Mouse (Mus musculus) heart, adult 9 months (tissue): ENCODE data around the gene Uba2.
"Not testable (repeated sequence)": the region's sequence is repeated elsewhere in the genome, so short reads cannot be mapped to it uniquely, and the experiment has no call there.

Source experiments
- DNase-seq, 2 experiments: peaks; one replicate each; pipeline ENCODE4 v3.0.0; 2022; ENCODE audit warnings: low spot score in 2 of 2

The Uba2 gene

GRCm38 (mm10) chr7:34166850-34167249, 2.5 kb downstream of the Uba2 start:
- DNase-seq = no peak

DNA sequence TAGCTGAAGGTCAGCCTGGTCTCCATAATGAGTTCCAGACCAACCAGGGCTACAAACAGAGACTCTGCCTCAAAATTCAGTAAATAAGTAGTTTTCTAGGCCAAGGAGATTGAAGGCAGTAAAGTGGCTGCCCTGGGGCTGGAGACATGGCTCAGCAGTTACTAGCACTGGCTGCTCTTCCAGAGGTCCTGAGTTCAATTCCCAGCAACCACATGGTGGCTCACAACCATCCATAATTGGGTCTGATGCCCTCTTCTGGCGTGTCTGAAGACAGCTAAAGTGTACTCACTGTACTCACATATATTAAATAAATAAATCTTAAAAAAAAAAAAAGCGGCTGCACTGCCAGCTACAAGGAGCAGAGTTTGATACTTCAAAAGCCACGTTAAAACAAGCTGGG, 3.4 kb downstream of the Uba2 start:
- DNase-seq = no peak

GRCm38 (mm10) chr7:34164671-34165070, 4.7 kb downstream of the Uba2 start:
- DNase-seq = no peak

DNA sequence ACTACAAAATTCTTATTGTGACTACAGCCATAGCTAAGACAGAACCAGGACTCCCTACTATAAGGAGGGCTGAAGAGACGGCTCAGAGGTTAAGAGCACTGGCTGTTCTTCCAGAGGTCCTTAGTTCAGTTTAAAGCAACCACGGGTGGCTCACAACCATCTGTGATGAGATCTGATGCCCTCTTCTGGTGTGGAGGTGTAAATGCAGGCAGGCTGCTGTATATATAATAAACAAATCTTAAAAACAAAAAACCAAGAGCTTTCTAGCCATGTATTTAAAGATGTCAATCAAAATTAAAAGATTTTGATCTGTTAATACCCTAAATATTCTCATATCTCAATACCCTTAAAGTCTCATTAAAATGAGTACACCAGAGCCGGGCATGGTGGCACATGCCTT, 10.2 kb downstream of the Uba2 start:
- no peak for DNase-seq

DNA sequence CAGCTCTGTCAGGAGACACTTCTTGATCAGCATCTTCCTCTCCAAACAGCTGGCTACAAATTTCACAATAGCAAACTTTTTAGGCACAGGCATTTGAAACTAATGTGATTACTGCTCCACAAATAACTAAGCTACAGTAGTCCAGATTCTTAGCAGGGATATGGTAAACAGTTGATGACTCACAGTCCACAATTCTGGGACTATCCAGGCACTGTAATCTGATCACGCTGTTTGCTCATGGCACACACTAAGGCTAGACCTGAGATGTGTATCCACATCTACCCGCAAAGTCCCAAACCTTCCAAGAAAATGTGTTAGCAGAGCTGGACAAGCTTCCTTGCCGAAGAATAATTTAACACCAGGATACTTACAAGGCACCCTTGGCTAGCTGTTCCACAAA, 11.4 kb downstream of the Uba2 start:
- DNase-seq = no peak

- no peak for DNase-seq
Observed at GRCm38 (mm10) chr7:34147193-34147592, 22.2 kb downstream of the Uba2 start.

DNA sequence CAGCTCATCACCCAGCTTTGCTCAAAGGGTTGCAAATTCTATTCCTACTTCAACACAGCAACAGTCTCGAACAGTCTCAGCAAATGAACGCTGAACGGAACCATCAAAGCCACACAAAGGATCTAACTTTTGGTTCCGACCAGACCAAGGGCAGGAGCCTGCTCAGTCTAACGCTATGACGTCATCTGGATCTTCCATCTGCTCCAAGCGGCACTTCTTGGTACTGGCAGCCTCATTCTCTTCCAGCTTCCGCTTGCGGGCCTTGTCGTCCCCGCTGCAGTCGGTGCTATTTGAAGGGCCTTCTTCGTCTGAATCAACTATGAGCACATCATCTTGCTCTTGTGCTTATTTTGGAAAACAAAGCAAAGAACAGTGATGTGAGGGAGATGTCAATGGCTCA, 28.3 kb downstream of the Uba2 start:
- no peak for DNase-seq

DNA sequence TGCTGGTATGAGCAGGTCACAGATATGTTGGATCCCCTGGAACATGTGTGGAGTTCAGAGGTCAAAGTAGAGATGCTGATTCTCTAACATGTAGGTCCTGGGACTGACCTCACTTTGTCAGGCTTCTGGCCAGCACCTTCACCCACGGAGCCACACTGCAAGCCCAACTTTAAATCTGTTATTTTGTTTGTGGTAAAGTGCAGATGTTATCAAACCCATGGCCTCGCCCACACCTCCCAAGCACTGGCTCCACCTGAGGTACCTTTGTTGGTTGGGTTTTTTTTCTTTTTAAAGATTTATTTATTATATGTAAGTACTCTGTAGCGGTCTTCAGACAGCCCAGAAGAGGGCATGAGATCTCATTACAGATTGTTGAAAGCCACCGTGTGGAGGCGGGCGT, 29.9 kb downstream of the Uba2 start:
- no peak for DNase-seq

DNA sequence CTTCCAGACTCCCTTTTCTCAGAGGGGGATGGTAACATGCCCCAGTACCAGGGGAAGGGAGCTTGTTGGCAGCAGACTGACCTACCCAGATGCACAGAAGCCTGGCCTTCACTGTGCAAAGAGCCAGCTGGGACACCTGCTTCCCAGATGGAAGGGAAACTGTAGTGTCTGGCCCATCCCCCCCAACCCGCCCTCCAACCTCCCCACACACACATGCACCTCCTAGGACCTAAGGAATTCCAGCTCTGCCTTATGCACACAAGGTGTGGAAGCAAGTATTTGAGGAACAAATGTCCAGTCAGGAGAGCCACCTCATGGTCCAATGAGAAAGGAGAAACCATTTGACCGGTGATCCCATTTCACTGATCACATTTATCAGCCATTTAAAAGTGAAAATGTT, 35.1 kb downstream of the Uba2 start:
- no peak for DNase-seq

DNA sequence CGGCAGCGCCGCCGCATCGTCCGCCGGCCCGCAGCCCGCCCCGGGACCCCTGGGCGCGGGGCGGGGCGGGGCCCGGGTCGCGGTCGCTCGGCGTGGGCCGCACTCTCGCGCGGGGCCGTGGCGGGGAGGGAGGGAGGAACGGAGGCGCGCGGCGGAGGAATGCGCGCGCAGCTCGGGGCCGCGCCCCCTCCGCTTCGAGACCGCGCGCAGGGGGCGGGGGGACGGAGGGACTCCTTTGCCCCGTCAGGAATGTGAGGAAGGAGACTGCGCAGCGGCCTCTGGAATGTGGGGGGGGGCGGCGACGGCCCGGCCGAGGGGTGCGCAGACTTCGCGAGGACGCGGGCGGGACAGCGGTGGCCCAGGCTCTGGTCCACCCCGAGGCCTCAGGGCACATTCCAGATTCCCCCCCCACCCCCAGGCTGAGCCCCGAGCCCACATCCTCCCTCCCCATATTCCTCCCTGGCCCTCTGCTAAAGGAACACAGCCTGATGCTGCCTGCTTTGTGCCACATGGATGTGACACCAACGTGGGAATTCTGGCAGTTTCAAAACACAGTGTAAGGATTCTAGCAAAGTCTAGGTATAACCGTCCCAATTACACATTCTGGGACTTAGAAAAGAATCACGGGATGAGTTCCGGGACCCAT, 36.2 kb downstream of the Uba2 start, which contains the start of gene Wtip:
Gene Wtip (minus strand): TSS at position 152 of the 646 bp plus-strand sequence.
- peak; percentile 79 to 81 for DNase-seq

DNA sequence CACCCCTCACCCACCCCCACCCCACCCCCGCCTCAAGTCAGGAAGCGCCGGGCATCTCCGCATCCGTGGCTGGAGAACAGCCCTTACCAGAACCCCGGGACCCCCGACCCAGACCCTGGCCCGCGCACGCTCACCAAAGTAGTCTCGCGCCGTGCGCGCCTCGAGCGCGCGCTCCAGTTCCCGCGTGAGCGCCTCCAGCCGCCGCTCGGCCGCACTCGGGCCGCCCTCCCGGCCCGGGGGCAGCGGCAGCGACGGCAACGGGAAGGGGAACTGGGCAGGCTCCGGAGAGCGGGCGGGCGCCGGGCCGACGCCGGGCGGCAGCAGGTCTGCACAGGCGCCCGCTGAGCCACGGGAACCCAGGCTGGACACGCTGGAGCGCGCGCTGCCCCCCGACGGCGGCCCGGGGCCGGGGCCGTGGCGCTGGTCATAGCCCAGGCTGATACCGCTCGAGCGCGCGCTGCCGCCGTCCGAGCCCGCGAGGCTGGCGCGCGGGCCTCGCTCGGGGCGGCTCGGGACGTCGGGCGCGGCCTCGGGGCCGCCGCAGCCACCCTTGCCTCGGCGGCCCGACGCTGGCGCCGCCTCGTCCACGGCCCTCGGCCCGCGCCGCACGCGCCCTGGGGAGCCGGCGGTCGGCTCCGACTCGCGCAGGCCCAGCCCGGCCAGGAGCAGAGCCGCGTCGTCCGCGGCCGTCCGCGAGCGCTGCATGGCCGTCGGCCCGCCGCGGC, 36.9 kb downstream of the Uba2 start:
- peak; percentile 8 to 23 for DNase-seq

DNA sequence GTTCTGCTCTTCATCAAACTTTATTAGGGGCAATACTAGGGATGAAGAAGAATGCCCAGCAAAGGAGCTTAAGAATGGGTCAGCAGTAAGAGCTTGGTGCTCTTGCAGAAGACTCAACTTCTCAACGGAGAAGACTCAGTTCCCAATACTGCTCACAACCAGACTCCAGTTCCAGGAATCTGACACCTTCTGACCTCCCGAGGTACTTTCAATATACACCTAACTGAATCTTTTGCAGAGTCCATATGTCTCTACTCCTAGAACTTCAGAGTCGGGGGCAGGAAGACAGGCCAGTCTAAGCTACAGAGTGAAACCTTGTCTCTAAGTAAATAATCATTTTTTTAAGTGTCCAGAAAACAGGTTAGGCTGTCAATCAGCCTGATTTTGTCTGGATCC, 37.4 kb downstream of the Uba2 start:
- DNase-seq = no peak

- peak in 1 of 2 experiments; percentile 12 for DNase-seq
Observed at GRCm38 (mm10) chr7:34131118-34131517, 38.3 kb downstream of the Uba2 start.

DNA sequence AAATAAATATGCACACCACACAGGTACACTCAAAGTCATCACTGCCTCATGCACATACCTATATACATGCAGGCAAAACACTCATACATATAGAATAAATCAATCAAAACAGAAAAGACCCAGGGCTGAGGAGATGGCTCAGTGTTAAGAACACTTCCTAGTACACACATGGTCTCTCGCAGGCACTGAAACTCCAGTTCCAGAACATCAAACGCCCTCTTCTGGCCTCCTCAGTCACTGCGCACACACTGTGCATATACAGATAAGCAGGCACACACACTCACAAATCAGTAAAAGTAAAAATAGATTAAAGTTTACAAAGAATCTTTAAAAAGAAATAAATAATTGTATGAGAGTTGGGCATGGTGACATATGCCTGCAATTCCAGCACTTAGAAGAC, 43.1 kb downstream of the Uba2 start:
- DNase-seq = no peak

DNA sequence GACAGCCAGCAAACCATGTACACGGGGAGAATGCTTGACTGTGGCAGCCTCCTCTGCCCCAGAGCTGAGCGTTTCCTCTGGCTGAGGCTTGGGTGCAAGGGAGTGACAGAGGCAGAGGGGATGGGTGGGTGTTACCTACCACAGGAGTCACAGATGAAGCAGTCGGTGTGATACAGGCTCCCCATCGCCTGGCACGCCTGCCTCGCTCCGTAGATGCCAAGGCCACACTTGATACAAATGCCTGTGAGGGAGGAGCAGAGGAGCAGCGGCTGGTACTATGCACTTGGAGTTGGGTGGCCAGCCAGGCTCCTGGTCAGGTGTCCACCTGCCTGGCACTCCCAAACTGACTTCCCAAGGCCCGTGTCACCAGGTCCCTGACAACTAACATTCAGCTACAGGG, 44.1 kb downstream of the Uba2 start:
- no peak for DNase-seq

DNA sequence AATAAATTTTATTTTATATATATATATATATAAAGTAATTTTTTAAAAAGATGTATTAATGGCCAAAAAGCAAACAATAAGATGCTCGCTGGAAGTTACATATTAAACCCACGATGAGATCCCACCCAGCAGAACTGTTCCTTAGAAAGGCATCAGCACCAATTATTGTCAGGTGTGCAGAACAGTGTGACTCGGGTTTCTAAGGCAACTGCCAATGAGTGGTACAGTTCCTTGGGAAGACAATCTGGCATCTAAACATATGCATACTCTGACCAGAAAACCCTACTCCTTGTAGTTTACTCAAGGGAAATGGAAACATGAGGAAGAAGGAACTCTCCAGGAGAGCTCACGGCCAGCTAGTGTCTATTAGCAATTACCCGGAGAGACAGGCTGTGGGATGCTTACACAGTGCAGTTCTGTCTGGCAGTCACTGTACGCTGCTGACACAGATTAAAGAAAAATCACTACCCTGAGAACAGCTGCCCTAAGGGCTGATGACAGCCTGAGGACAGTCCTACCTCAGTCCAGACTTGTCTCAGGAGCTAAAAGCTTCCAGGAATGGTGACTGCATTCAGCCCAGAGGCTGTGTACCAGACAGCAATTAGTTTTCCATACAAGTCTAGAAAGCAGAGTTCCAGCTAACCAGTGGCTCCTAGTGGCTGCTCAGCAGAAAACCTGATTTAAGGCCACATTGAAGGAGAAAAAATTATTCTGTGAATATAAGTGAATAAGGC, 46.2 kb downstream of the Uba2 start:
- DNase-seq = no peak

DNA sequence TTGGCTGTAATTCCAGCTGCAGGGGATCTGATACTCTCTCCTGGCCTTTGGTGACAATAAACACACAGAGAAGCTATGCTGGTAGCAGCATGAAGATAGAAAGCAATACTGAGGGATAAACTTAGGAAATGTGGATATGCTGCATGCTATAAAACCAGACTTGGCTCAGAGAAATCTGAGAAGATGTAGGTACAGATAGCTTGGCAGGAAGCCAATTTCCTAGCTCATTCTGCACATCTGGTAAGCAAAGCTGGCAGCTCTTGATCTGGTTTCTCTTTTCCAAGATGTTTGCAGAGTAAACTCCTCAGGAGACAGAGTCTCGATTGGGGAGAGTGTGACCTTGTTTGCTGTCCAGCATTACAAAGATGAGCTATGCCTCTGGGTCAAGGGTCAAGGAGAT, 48.8 kb downstream of the Uba2 start:
- DNase-seq = not testable (repeated sequence)

DNA sequence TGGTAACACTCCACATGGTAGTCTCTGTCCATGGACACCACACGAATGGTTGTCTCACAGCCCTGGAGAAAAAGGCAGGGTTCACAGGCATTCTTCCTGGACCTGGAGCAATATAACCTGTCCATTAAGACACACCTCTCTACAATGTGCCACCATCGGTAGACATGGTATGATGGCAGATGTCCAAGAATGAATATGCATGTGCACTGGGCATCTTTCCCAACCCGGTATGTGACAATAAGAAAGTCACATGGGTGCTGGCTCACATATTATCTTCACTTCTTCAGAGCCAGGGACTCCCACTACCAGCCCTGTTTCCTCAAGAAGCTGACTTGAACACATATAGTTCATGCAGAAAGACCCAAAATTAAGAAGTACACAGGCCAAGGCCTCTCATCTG, 52.8 kb downstream of the Uba2 start:
- no peak for DNase-seq

DNA sequence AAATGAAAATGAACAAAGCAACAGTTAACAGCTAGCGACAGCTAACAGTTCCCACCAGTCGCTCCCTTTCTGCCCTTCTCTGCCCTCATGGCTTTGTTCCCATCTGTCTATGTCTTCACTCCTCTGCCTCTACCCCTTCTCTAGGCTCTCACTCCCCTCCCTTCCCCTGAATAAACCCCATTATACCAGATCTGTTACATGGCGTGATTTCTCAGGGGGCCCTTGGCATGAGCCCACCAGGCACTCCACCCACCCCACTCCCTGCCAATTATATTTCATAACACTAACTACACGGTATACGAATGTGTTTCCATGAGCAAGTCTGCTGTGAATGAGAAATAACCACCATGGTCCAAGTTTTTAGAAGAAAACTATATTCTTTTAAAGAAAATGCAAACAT, 60.2 kb downstream of the Uba2 start:
- DNase-seq = no peak

GRCm38 (mm10) chr7:34101276-34101675, 68.1 kb downstream of the Uba2 start:
- no peak for DNase-seq

GRCm38 (mm10) chr7:34100002-34100401, 69.4 kb downstream of the Uba2 start:
- DNase-seq = no peak

- no peak for DNase-seq
Observed at GRCm38 (mm10) chr7:34094911-34095481, 74.4 kb downstream of the Uba2 start, which contains the start of gene Scgb1b30. Scgb1b30 (plus strand) TSS chr7:34095431.
